Mouse (Mus musculus) ovary, postnatal 36 days (tissue): ENCODE data around the gene C1qtnf1.

ENCODE experiments used
- DNase-seq: peaks from one replicate; pipeline ENCODE4 v3.0.0; 2022; ENCODE audit warnings: low spot score, mixed read lengths

The C1qtnf1 gene

GRCm38 (mm10) chr11:118427986-118428385 lies at the start of gene C1qtnf1:
Gene C1qtnf1, plus strand, starts transcription at chr11:118428203.
- DNase-seq = peak; percentile 27

GRCm38 (mm10) chr11:118378656-118379055 lies 49.3 kb upstream of the C1qtnf1 start:
- DNase-seq = peak; percentile 2

DNA sequence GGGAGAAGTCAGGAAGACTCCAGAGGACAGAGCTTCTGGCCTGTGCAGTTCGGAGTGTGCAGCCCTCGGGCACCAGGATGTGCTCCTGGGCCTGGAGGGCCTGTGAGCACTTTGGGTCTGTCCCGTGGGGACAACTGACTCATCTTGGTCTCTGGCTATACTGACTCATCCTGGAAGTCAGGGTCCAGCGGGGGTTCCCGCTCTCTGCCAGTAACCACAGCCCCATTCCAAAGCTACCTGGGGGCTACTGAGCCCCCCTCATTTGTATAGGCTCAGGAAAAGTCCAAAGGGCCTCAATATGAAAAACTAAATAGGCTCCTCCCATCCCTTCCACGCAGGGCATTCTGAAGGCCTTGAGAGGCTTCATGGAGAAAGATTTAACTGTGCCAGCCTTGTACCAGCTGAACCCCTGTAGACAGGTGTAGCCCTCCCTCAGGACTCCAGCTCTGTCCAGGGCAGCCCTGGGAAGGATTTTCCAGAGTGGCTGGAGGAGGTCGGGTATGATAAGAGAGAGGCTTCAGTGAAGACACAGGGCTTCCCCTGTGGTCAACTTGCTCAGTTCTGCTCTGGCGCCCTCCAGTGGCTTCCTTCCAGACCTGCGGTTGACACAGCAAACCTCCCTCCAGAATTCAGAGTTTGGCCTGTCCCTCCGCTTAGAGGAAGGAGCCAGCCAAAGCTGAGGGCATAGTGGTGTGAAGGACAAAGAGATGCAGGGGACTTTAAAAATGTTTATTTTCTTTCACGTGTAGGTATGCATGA lies 48.6 kb upstream of the C1qtnf1 start:
- peak; percentile 87 for DNase-seq

DNA sequence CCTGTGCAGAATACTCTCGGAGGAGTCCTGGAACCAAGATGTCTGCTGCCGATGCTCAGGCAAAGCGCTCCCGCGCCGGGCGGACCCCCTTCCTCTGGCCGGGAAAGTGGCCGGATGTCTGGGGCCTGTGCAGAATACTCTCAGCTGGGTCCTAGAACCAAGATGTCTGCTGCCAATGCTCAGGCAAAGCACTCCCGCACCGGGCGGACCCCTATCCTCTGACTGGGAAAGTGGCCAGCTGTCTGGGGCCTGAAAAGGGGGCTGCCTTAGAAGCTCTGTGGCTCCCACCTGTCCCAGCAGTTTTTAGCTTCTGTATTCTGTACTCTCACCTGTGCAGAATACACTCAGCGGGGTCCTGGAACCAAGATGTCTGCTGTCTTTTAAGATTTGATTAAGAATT lies 40.2 kb upstream of the C1qtnf1 start:
- DNase-seq = peak; percentile 2

- peak; percentile 2 for DNase-seq
Measured at GRCm38 (mm10) chr11:118393991-118394390, 34.0 kb upstream of the C1qtnf1 start.

- DNase-seq = no peak
Measured at GRCm38 (mm10) chr11:118394538-118394937, 33.5 kb upstream of the C1qtnf1 start.

- peak; percentile 2 for DNase-seq
Measured at GRCm38 (mm10) chr11:118397806-118398530, 30.0 kb upstream of the C1qtnf1 start.

- DNase-seq = no peak
Measured at GRCm38 (mm10) chr11:118399891-118400565, 28.0 kb upstream of the C1qtnf1 start.

DNA sequence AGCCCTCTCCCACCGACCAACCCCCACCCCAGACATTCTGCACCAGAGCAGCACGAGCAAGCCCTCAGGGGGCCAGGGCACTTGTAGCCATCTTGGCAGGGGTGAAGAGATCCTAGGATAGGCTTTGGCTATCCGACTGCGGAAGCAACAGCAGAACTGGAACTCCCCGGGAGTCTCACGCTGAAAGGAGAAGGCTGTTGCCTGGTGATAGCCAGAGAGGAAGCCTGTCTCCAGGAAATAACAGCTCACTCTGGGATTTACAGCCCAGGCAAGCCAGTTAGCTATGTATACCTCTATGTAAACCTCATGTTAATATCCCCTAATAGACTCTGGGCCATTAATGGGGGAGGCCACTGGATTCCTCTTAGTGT lies 27.5 kb upstream of the C1qtnf1 start:
- no peak for DNase-seq

DNA sequence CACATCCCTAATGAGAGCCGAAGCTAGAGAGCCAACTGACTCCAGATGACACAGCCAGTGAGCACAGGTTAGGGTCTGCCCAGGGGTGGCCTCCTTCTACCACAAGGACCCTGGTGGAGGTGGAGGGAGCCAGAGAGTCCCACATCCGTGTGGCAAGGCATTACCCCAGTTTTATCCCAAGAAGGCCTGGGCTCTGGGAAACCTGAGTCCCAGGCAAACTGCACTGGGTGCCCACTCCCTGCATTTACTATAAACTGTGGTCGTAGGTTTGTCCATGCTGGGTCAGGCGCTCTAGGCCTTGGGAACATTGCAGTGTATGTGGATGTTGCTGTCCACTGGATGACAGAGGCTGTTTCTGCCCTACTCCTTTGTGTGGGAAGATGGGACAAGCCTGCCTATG lies 26.8 kb upstream of the C1qtnf1 start:
- DNase-seq = no peak

DNA sequence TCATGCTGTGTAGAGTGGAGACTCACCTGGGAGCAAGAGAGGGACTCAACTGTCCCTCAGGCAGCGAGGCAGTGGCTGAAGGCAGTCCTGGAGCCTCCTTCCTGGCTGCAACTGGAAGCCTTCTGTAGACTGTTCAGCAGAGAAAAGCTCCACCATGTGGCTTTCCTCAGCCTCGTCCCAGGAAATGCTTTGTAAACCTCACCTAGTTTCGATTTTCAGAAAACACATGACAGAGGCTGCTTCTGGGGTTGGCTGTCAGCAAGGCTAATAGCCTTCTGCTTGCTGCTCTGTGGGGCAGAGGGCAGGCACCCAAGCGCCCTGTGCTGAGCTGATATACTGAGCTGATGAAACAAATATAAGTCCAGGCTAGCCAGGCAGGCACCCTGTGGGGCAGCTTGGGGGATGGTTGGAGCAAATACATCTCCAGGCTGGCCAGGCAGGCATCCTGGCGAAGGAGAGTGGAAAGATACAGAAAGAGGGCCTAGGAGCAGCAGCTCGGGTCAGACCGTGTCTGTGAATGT lies 26.2 kb upstream of the C1qtnf1 start, which contains the start of gene Lgals3bp:
TSS of gene Lgals3bp (minus strand) at position 333 of the 521 bp plus-strand sequence.
- DNase-seq = peak; percentile 55

- DNase-seq = peak; percentile 0
Measured at GRCm38 (mm10) chr11:118403183-118403582, 24.8 kb upstream of the C1qtnf1 start.

- no peak for DNase-seq
Measured at GRCm38 (mm10) chr11:118403951-118404899, 23.8 kb upstream of the C1qtnf1 start.

DNA sequence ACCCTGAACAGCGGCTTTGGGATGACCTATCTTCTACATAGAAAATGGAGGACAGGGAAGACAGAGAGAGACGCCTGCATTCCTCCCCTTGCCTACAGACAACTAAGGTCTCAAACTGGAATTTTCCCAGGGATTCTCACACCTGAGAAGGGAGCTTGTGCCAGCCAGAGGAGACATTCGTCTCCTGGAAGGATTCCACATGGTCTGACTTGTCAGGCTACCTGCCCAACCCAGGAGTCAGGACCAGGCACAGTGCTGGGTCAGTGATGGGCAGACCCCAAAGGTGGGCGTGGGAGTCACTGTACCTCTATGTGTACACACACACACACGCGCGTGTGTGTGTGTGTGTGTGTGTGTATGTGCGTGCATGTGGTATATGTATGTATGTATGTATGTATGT lies 22.7 kb upstream of the C1qtnf1 start:
- DNase-seq = peak; percentile 1

- DNase-seq = peak; percentile 2
Measured at GRCm38 (mm10) chr11:118406521-118406920, 21.5 kb upstream of the C1qtnf1 start.

GRCm38 (mm10) chr11:118407318-118407910 lies 20.6 kb upstream of the C1qtnf1 start:
- DNase-seq = peak; percentile 51

DNA sequence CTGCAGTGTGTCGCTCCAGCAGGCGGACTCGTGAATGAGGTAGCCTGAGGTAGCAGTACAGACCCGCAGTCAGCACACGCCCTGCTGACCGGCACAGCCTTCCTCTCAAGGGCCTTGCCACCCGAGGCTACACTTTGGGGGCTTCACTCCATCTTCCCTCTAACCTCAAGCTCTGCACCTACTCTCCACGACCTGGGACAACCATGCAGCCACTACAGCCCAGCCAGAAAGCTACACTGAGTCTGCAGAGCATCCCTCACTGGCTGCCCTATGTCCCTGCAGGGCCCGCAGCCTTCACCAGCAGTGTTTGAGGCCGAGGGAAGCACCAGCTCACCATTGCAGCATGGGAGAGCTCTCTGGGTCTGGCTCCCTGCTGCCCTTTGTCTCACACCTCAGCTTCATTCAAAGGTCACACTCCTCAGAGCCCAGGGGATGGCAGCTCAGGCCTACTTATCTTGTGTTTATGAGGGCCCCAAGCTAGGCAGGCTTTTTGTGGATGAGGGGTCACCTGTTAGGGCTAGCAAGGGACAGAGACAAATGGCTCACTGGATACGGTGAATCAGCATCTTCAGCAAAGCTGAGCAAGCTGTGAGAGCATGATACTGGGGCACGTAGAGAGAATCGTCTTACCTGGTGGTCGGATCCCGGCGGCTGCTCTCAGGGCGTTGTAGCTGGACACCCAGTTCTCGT lies 19.8 kb upstream of the C1qtnf1 start:
- peak; percentile 3 for DNase-seq

DNA sequence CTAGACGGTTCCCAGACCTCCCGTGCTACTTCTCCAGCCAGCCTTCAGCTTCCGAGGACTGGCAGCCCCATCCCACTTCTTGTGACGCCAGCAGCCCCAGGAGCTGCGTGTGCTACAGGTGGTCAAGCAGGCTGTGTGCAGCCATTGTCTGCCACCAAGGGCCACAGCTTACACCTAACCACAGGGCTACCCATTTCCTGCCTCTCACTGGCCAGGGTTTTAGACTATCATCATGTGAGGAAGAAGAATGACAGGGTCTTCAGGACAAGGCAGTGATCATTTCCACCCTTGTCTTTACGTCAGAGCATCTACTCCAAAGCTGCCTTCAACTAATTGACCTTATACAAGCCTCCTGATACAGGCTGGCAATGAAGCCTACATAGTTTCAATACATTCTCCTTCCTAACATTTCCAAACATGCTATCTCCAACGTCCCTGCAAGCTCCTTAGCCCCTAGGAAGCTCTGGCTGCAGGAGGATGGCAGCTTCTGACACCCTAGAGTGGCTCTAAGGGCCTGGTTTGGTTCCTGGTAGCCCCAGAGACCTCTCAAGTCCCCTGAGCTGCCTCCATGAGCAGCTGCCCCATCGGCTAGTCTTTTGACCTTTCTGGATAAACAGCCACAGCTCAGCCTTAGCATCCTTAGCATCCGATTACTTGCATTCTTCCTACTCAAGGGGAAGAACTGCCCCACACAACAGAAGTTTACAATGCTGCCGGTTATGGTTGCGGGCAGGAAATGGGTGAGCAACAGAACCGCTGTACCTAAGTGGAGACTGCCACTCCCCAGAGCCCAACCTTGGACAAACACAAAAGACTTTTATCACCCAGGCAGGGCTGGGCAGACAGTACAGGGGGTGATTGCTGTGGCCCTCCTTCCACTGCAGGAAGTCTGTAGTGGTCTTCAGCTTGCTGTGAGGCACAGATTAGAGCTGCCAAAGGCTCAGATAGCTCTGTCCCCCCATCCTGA lies 18.6 kb upstream of the C1qtnf1 start:
- DNase-seq = no peak

GRCm38 (mm10) chr11:118410073-118410444 lies 17.9 kb upstream of the C1qtnf1 start:
- DNase-seq = no peak
